ENCODE assay signal across 27 mouse cellular contexts in genomic region chr8:104390245-104390644, GRCm38 (mm10).
"Had no signal": no experiment of that assay in that cellular context is flagged by ENCODE, and none has a peak within 500 bp of the region (broad histone marks: within the 10 kb centered on the region; RNA-seq: fewer than 3 reads in every experiment).

No protein-coding gene starts in this region.

- H3K36me3 ChIP-seq: limb, embryonic 13.5 days; liver, embryonic 12.5 days; liver, embryonic 15.5 days; lung, embryonic 15.5 days; midbrain, embryonic 10.5 days; midbrain, embryonic 13.5 days; neural tube, embryonic 12.5 days; neural tube, embryonic 15.5 days had no signal

- H3K4me2 ChIP-seq: limb, embryonic 13.5 days; liver, embryonic 12.5 days; liver, embryonic 15.5 days; lung, embryonic 15.5 days; midbrain, embryonic 13.5 days; neural tube, embryonic 12.5 days; neural tube, embryonic 15.5 days had no signal

- H3K9me3 ChIP-seq: limb, embryonic 10.5 days; limb, embryonic 13.5 days; liver, embryonic 12.5 days; liver, embryonic 15.5 days; lung, embryonic 15.5 days; megakaryocyte, embryonic 14.5 days; midbrain, embryonic 10.5 days; midbrain, embryonic 13.5 days; neural tube, embryonic 12.5 days; neural tube, embryonic 15.5 days had no signal

- H3K4me3 ChIP-seq: limb, embryonic 10.5 days; limb, embryonic 13.5 days; liver, embryonic 12.5 days; liver, embryonic 15.5 days; lung, embryonic 15.5 days; megakaryocyte, embryonic 14.5 days; midbrain, embryonic 10.5 days; midbrain, embryonic 13.5 days; myocyte; neural tube, embryonic 12.5 days; neural tube, embryonic 15.5 days had no signal

- DNase-seq: kidney, adult 11 months; kidney, adult 9 months; kidney, postnatal 14 days; kidney, postnatal 4 days; liver; lung, adult 18-20 months; lung, postnatal 10 days; lung, postnatal 36 days; right cerebral cortex, adult 18-20 months; right cerebral cortex, postnatal 14 days; right cerebral cortex, postnatal 4 days; spleen, adult 18-20 months; thymus, adult 18-20 months; thymus, postnatal 14 days; thymus, postnatal 4 days had no signal

- ATAC-seq: liver, embryonic 12.5 days; midbrain, embryonic 13.5 days; midbrain, embryonic 16.5 days had no signal

- H3K9ac ChIP-seq: limb, embryonic 13.5 days; liver, embryonic 12.5 days; liver, embryonic 15.5 days; lung, embryonic 15.5 days; midbrain, embryonic 13.5 days; neural tube, embryonic 12.5 days; neural tube, embryonic 15.5 days had no signal

- H3K27me3 ChIP-seq: limb, embryonic 13.5 days; lung, embryonic 15.5 days; midbrain, embryonic 13.5 days; neural tube, embryonic 12.5 days; neural tube, embryonic 15.5 days had no signal

- H3K27ac ChIP-seq: limb, embryonic 10.5 days; limb, embryonic 13.5 days; liver, embryonic 12.5 days; liver, embryonic 15.5 days; lung, embryonic 15.5 days; midbrain, embryonic 10.5 days; midbrain, embryonic 13.5 days; neural tube, embryonic 12.5 days; neural tube, embryonic 15.5 days had no signal
